Mouse (Mus musculus) frontal cortex, postnatal 36 days (tissue): ENCODE measurements at regions not wholly inside any gene's neighbourhood (a gene's known extent, or its start where the extent isn't known, plus 50 kb on each side); places are given as distances from the start of the nearest gene placed in this dataset.

Source experiments
- DNase-seq, 2 experiments: peaks; one replicate each; pipeline ENCODE4 v3.0.0; 2022; ENCODE audit warnings: low spot score in 2 of 2

- DNase-seq, result no peak
Measured at GRCm38 (mm10) chr4:50291397-50291945, 445.9 kb upstream of the Grin3a start.

GRCm38 (mm10) chr4:50286602-50287001, 441.1 kb upstream of the Grin3a start:
- no peak for DNase-seq

GRCm38 (mm10) chr4:50259012-50259601, 413.6 kb upstream of the Grin3a start:
- peak; percentile 3 to 55 for DNase-seq

- no peak for DNase-seq
Measured at GRCm38 (mm10) chr4:50242042-50242441, 396.5 kb upstream of the Grin3a start.

GRCm38 (mm10) chr4:50240951-50241350, 395.4 kb upstream of the Grin3a start:
- DNase-seq, result no peak

DNA sequence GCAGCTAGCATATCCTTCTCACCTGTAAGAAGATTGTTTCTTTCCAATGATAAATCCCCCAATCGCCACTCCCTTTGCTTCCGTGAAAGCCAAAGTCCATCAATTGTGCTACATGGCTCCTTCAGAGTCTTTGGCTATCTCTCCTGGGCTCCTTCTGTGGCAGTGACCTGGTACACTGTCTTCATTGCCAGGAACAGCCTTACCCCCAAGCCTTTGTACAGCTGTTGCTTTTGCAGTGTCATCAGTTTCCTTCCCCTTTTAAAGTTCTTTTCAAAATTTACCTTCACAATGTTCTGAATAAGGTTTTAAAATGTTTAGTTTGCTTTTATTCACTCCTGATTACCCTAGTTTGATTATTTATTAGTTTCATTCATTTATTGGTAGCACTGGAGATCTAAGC, 393.8 kb upstream of the Grin3a start:
- no peak for DNase-seq

GRCm38 (mm10) chr4:50235476-50235875, 389.9 kb upstream of the Grin3a start:
- no peak for DNase-seq

DNA sequence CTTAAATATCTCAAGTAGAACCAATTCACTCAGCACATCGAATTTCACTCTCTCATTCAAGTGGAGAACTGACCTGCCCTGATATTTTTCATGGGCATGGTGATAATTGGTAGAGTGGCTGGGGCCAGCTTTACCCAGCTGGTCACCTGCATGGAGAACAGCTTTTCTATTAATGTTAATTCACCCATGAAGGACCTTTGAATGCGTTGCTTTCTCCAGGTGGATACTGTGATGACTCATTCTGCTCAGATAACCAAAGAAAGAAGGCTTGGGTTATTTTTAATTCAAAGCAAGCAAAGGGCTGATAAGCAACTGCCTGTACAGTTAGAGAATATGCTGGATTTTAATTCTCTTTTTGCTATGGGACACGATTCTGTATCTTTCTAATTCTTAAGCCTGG, 357.8 kb upstream of the Grin3a start:
- no peak for DNase-seq

DNA sequence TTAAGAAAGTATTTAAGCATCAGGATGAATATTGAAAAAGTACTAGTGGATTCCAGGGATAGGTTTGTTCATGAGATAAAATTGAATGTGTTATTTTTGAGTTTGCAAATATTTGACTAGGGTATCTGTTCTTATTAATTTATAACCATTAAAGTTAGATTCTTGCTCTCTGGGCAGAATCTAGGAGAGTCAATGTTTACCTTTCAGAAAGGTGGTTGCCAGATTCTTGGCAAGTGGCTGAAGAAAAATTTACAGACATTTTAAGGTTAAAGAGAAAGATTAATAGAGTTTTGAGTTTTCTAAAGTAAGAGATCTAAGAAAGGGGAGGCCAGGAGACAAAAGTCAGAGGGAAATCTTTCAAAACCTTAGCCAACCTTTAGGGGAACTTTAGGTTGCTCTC, 331.7 kb upstream of the Grin3a start:
- DNase-seq, result no peak

GRCm38 (mm10) chr4:50176656-50177055, 331.1 kb upstream of the Grin3a start:
- DNase-seq, result no peak

DNA sequence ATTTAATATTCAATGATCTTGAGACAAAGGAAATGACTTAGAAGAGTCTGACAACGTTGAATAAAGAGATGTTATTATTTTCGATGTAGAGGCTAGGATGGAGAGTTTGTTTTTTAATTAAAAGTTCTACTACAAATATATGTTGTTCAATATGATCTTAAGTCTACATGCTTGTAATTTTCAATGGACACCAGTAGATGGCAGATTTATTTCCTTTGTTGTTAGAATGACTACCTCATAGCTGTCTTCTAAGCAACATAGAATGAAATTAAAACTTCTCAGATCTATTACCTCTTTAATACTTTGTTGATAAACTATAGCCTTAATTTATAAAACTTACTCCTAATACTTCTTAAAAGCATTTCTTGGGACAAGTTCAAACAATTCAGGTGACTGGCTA, 315.3 kb upstream of the Grin3a start:
- no peak for DNase-seq

GRCm38 (mm10) chr4:50145926-50146325, 300.4 kb upstream of the Grin3a start:
- DNase-seq, result no peak

- DNase-seq, result peak; percentile 21 to 58
Measured at GRCm38 (mm10) chr4:50130262-50130661, 284.7 kb upstream of the Grin3a start.

- DNase-seq, result no peak
Measured at GRCm38 (mm10) chr4:50106557-50106956, 261.0 kb upstream of the Grin3a start.

DNA sequence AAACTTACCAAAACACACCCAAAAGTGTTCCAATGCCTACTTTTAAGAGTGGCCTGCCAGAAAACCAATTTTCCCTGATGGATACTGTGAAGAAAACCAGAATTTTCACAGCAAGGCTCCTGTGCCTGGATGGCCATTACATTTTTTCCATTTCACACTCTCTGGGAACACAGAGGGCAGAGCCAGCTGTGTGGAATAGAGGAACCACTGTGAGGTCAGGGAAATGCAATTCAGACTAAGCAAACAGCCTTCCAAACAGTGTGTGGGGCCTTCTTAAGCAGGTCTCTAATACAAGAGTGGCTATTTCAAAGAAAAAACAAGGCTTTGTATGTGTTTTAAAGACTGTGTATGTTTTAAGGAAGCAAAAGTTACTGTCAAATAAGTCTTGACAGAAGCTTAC, 242.3 kb upstream of the Grin3a start:
- no peak for DNase-seq

DNA sequence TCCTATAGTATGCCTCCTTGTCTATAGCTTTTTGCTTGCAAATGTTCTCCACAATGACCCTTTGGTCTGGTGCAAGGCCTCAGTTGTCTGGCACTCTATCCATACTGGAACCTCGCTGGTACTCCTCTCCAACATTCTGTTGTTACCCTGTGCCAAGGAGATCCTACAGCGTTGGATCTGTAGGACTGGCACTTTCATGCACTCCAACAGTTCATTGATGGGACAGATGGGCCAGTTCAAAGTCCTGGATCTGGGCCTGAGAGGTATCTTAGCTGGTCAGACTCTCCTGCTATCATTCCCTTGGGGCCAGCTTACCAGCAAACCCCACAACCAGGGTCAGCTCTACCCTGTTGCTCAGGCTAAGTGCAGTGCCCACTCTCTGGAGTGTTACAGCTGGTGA, 241.1 kb upstream of the Grin3a start:
- no peak for DNase-seq

DNA sequence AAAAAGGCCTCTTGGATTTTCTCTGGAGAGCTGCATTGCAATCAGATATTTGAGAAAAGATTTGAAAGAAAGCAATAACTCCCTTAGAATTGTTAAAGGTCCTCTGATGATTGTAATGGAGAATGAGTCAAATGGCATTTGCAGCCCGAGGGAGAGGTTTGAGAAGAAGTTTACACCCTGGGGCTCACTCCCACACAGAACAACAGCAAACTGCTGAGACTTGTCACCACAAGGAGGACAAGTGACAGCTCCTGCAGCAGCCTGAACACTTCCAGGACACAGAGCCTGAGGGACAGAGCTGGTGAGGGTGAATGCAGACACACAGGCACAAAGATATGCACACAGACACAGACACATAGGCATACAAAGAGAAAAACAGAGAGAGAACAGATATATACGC, 210.0 kb upstream of the Grin3a start:
- peak in 1 of 2 experiments; percentile 3 for DNase-seq

GRCm38 (mm10) chr4:50041476-50041875, 195.9 kb upstream of the Grin3a start:
- no peak for DNase-seq

DNA sequence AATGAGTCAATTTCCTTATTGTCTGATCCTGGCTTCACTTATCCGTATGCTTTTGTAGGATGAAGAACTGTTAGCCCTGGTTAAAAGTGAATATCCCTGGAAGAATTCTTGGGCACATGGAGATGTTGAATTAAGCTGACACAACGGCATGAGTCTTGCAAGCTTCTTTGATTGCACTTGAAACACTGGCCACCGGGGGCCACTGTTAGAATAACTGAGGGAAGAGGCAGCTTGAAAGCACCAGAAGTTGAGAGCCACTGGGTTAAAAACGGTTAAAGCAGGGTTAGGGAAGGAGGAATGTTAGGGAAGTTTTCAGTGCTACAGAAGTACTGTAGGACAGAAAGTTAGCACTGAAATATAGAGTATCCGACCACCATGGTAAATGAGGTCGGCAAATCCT, 190.5 kb upstream of the Grin3a start:
- DNase-seq, result peak in 1 of 2 experiments; percentile 33

- DNase-seq, result no peak
Measured at GRCm38 (mm10) chr4:50025356-50025755, 179.8 kb upstream of the Grin3a start.
